12 mouse cellular contexts compared by ENCODE assay signal in the genomic region with DNA sequence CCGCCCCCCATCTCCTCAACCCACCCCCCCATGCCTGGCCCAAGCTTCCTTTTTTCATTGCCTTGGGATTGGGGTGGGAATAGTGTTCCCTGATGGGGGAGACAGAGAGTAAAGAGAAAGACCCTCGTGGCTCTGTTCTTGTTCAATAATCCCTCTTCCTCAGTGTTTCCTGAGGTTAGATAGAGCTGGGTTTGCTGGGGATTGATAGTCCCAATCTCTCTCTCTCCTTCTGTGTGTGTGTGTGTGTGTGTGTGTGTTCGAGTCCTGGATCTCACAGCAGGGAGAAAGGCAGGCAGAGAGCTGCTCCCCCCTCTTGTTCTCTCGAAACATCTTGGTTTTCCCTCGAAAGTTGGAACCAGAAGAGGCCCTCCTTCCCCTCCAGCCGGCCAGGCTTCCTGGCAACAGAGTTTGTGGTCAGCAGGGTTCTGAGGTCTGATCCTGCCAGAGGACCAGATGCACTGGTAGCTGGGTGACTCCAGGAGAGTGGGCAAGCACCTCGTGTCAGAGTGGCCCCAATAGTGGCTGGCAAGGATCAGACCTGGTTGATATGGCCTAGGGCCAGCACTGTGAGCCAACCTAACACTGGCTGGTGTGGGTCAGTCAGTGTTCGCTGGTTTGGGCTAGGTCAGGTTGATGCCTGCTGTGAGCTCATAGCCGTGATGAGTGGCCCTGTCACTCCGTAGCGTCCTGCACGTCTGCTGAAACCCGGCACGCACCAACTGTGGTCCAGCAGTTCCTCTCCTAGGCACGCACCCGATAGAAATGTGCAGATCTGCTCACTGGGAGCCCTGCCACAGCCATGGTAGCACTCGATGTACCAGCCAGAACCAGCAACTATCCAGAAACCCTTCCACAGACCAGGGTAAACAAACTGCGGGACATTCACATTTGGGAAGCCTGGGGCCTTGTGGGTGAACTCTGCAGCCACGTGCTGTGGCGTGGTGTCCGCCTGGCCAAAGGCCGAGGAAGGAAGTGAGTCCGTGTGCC. TPM values are rescaled to one million over a fixed set of nuclear protein-coding genes. Genes with fewer than 3 reads are reported as not detected.
DNase-seq lines count a peak whose midpoint lies in the region; ATAC-seq lines count a peak whose summit lies in the region.
"Had no signal": no experiment of that assay in that cellular context is flagged by ENCODE, and none has a peak within 500 bp of the region (broad histone marks: within the 10 kb centered on the region; RNA-seq: fewer than 3 reads in every experiment).

No protein-coding gene starts in this region.

- H3K9me3 ChIP-seq in megakaryocyte, embryonic 14.5 days: no peaks in the 10 kb centered on the region
- H3K9me3 ChIP-seq: embryonic facial prominence, embryonic 13.5 days; midbrain, embryonic 13.5 days had no signal

- peak; percentile 29 for ATAC-seq in granulocyte monocyte progenitor cell, adult 5-6 weeks (replicated peaks; ENCODE audit: poor library complexity, severe bottlenecking)
- ATAC-seq: midbrain, embryonic 13.5 days had no signal

- H3K4me3 ChIP-seq in megakaryocyte, embryonic 14.5 days (replicated peaks): peak overlapping the region; percentile 88
- H3K4me3 ChIP-seq: embryonic facial prominence, embryonic 13.5 days; midbrain, embryonic 13.5 days had no signal

- H3K36me3 ChIP-seq in megakaryocyte, embryonic 14.5 days (replicated peaks; ENCODE audit: low read length): no peaks in the 10 kb centered on the region
- H3K36me3 ChIP-seq: embryonic facial prominence, embryonic 13.5 days; midbrain, embryonic 13.5 days had no signal

- peaks cover 83% of the 10 kb centered on the region for H3K4me1 ChIP-seq in megakaryocyte, embryonic 14.5 days

- peak; percentile 72 for DNase-seq in cerebellum, adult 11-12 months
- DNase-seq in cerebellum, adult 11 months: no peak
- peak; percentile 60 for DNase-seq in kidney, adult 9 months
- DNase-seq in kidney, postnatal 14 days: no peak
- DNase-seq in testis, postnatal 10 days (ENCODE audit: low spot score): no peak
- DNase-seq in retina, embryonic 14.5 days (ENCODE audit: low spot score): no peak
- DNase-seq: lung, adult 18-20 months had no signal

- no peaks in the 10 kb centered on the region for H3K27me3 ChIP-seq in megakaryocyte, embryonic 14.5 days (replicated peaks)
- H3K27me3 ChIP-seq: embryonic facial prominence, embryonic 13.5 days had no signal

RNA-seq across cellular contexts. Expression of a gene that starts 3.8 kb away (rescaled TPM):
- total RNA-seq in granulocyte monocyte progenitor cell, adult 5-6 weeks (2014; fragmentation: Nextera tagmentation): 541 and 637 TPM in 2 replicates
- 232 and 267 TPM in 2 replicates for total RNA-seq in granulocyte monocyte progenitor cell, adult 5-6 weeks (2017)
- 3,567 and 8,363 TPM in 2 replicates for polyA plus RNA-seq in megakaryocyte, embryonic 14.5 days (2012; ENCODE audit: insufficient read depth, low replicate concordance)

RNA-seq across cellular contexts. Expression of a gene that starts 13.0 kb away (rescaled TPM):
- 59.2 and 65.2 TPM in 2 replicates for total RNA-seq in granulocyte monocyte progenitor cell, adult 5-6 weeks (2014; fragmentation: Nextera tagmentation)
- 34.8 and 42.3 TPM in 2 replicates for total RNA-seq in granulocyte monocyte progenitor cell, adult 5-6 weeks (2017)
- polyA plus RNA-seq in megakaryocyte, embryonic 14.5 days (2012; ENCODE audit: insufficient read depth, low replicate concordance): 81.1 and 284 TPM in 2 replicates

RNA-seq across cellular contexts. Expression of a gene that starts 31.3 kb away (rescaled TPM):
- total RNA-seq in granulocyte monocyte progenitor cell, adult 5-6 weeks (2014; fragmentation: Nextera tagmentation): not detected in 2 replicates
- not detected in 2 replicates for total RNA-seq in granulocyte monocyte progenitor cell, adult 5-6 weeks (2017)
- not detected in 2 replicates for polyA plus RNA-seq in megakaryocyte, embryonic 14.5 days (2012; ENCODE audit: insufficient read depth, low replicate concordance)
- total RNA-seq: neutrophil, adult 5-6 weeks had no signal

Comparison
In these comparisons a context has a peak if more than half of its experiments do, and no peak if none do; other contexts are left out.
1. DNase-seq: peak in cerebellum, adult 11-12 months (single experiment) and kidney, adult 9 months (single experiment); none in cerebellum, adult 11 months (single experiment), kidney, postnatal 14 days (single experiment), testis, postnatal 10 days (single experiment) and retina, embryonic 14.5 days (single experiment).